Mouse (Mus musculus): ENCODE measurements around the gene Il17c. TPM values are rescaled to one million over a fixed set of nuclear protein-coding genes. Genes with fewer than 3 reads are reported as not detected.

The Il17c gene
- polyA plus RNA-seq, 1 experiment from 2014 or later = 0.39 TPM

DNA sequence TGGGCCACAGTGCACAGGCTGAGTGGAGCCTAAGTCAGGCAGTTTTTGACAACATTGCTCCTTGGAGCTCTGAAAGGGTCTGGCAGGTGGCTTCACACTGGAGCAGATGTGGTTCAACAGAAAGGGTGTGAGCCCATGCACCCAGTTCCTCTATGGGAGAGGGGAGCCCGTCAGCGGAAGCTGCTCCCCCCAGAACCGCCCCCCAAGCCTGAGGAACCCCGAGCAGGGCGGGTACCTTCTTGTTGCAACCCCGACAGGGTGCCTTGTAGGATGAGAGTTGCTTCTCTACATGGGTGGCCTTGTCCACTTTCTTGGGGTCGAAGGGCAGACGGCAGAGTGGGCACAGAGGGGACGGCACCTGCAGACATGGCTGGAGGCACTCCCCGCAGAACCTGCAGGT is 48.1 kb downstream of the Il17c start:
- in situ Hi-C loops (cut with MboI; ENCODE audit: low pct_unique_long_range_greater_than_20kb) = no loop called here
- TF ChIP-seq CTCF (IDR thresholded peaks at IDR 0.05) = no peak
- H3K27me3 ChIP-seq = no peaks in the 10 kb centered on the region
- ATAC-seq = no peak
- no peak for DNase-seq (ENCODE audit: low read depth, low spot score)
- ChIA-PET CTCF (interaction anchor here (1.0 kb wide), 1 partner anchor 25 kb away, joined by 3 read pairs; no protein-coding TSS in a partner anchor), POLR2A (no interaction called here)

- no peak for DNase-seq (ENCODE audit: low read depth, low spot score)
- ChIA-PET CTCF (interaction anchor here (1.1 kb wide), 1 partner anchor 27 kb away, joined by 5 read pairs; no protein-coding TSS in a partner anchor), POLR2A (interaction anchor here (0.7 kb wide), 1 partner anchor 565 kb away, joined by 5 read pairs; no protein-coding TSS in a partner anchor)
- H3K27me3 ChIP-seq = no peaks in the 10 kb centered on the region
- TF ChIP-seq CTCF (IDR thresholded peaks at IDR 0.05) = no peak
- in situ Hi-C loops (cut with MboI; ENCODE audit: low pct_unique_long_range_greater_than_20kb) = no loop called here
- ATAC-seq = no peak
These were observed 48.9 kb downstream of the Il17c start for GRCm38 (mm10) chr8:122470691-122471090.

Other genes with a start within 250 kb of the Il17c start
- gene Zfpm1, start 139.9 kb upstream of the Il17c start, polyA plus RNA-seq (2021) = 17.8 TPM
- 0.23 TPM for gene Trhr2, start 61.3 kb upstream of the Il17c start, polyA plus RNA-seq (2021)
- gene Zc3h18, start 45.4 kb upstream of the Il17c start, polyA plus RNA-seq (2021) = 54.1 TPM
- 288 TPM for gene Cyba, start 10.9 kb downstream of the Il17c start, polyA plus RNA-seq (2021)
- 21.9 TPM for gene Mvd, start 21.4 kb downstream of the Il17c start, polyA plus RNA-seq (2021)
- gene Snai3, start 38.7 kb downstream of the Il17c start, polyA plus RNA-seq (2021) = 0.17 TPM
- 41.5 TPM for gene Rnf166, start 54.0 kb downstream of the Il17c start, polyA plus RNA-seq (2021)
- 27.4 TPM for gene Ctu2, start 54.1 kb downstream of the Il17c start, polyA plus RNA-seq (2021)
- 253 TPM for gene Piezo1, start 129.3 kb downstream of the Il17c start, polyA plus RNA-seq (2021)
- 24.2 TPM for gene Cdt1, start 146.0 kb downstream of the Il17c start, polyA plus RNA-seq (2021)
- 224 TPM for gene Aprt, start 154.9 kb downstream of the Il17c start, polyA plus RNA-seq (2021)
- gene Galns, start 189.4 kb downstream of the Il17c start, polyA plus RNA-seq (2021) = 60.3 TPM
- gene Trappc2l, start 189.6 kb downstream of the Il17c start, polyA plus RNA-seq (2021) = 99.5 TPM
- gene Pabpn1l, start 200.7 kb downstream of the Il17c start, polyA plus RNA-seq (2021) = 0.05 TPM